Mouse (Mus musculus): Measurements from ENCODE around the gene Ptov1.

DNA sequence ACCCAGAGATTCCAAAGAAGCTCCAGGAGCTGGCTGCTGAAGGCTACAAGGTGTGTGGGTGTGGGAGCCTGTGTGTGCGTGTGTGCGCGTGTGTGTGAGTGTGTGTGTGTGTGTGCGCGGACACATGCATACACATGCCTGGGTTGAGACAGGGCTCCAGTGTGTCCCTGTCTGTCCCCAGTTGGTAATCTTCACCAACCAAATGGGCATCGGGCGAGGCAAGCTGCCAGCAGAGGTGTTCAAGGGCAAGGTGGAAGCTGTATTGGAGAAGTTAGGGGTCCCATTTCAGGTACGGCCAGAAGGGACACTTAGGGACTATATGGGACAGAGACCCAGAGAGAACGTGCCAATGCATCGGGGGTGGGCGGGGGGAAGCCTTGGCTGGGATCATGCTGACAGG is 9.7 kb downstream of the Ptov1 start:
- TF ChIP-seq POLR2A (IDR thresholded peaks at IDR 0.05; ENCODE audit: insufficient read length, low read depth): no peak
- no peak for TF ChIP-seq MYOD1 (IDR thresholded peaks at IDR 0.05; ENCODE audit: control insufficient read depth in 1 of 3, insufficient read length in 2 of 3, low read depth in 2 of 3)
- no peak for TF ChIP-seq MYOG (IDR thresholded peaks at IDR 0.05; ENCODE audit: control insufficient read depth in 1 of 3, insufficient read depth in 1 of 3, insufficient read length in 2 of 3, low read depth in 2 of 3)
- TF ChIP-seq E2F4 (IDR thresholded peaks at IDR 0.05; ENCODE audit: insufficient read depth): no peak
- TF ChIP-seq MAX (IDR thresholded peaks at IDR 0.05; ENCODE audit: low read depth): no peak
- TF ChIP-seq POLR2AphosphoS2 (IDR thresholded peaks at IDR 0.05; ENCODE audit: insufficient read length, low read depth): no peak
- no peak for TF ChIP-seq USF1 (IDR thresholded peaks at IDR 0.05; ENCODE audit: low read depth)
- no peak for TF ChIP-seq TCF3 (IDR thresholded peaks at IDR 0.05; ENCODE audit: insufficient read length, low read depth)

All from myocyte (in vitro differentiated cells).